Mouse (Mus musculus): ENCODE measurements around the gene Arl3. TPM values are rescaled to one million over a fixed set of nuclear protein-coding genes. Genes with fewer than 3 reads are reported as not detected.

Gene Arl3
- polyA plus RNA-seq, 1 experiment from 2014 or later = 52.6 TPM

GRCm38 (mm10) chr19:46499539-46499835 lies 73.5 kb downstream of the Arl3 start:
- WGBS = 1% methylated on average over 3 of the region's 3 CpGs

GRCm38 (mm10) chr19:46497230-46497629 lies 75.8 kb downstream of the Arl3 start:
- Histone ChIP-seq H3K9ac (replicated peaks; ENCODE audit: low read depth) (no peak overlapping the region), H3K36me3 (ENCODE audit: insufficient read depth, low read length) (no peaks in the 10 kb centered on the region), H3K4me3 (ENCODE audit: low read depth, low read length) (no peak overlapping the region), H3K9me3 (ENCODE audit: low read length) (no peaks in the 10 kb centered on the region), H3K27me3 (replicated peaks; ENCODE audit: insufficient read depth, low read length) (no peaks in the 10 kb centered on the region), H3K27ac (ENCODE audit: low read length) (no peak overlapping the region), H3K4me1 (ENCODE audit: insufficient read depth, low read depth, low read length) (no peaks in the 10 kb centered on the region), H3K4me2 (replicated peaks; ENCODE audit: low read depth, low read length) (no peak overlapping the region)
- TF ChIP-seq CTCF (IDR thresholded peaks at IDR 0.05) = no peak
- no peak for TF ChIP-seq EP300 (IDR thresholded peaks at IDR 0.05)
- no peak for DNase-seq (ENCODE audit: low spot score)
- no peak for ATAC-seq
- WGBS = 67% methylated on average over 2 of the region's 2 CpGs

More at GRCm38 (mm10) chr19:46499539-46499835, 73.5 kb downstream of the Arl3 start:
- Histone ChIP-seq H3K9ac (replicated peaks; ENCODE audit: low read depth) (no peak overlapping the region), H3K4me2 (replicated peaks; ENCODE audit: low read depth, low read length) (peak overlapping the region; percentile 18; the same call in 1 of the 2 replicates), H3K9me3 (ENCODE audit: low read length) (no peaks in the 10 kb centered on the region), H3K4me1 (ENCODE audit: insufficient read depth, low read depth, low read length) (no peaks in the 10 kb centered on the region), H3K27me3 (replicated peaks; ENCODE audit: insufficient read depth, low read length) (no peaks in the 10 kb centered on the region), H3K27ac (ENCODE audit: low read length) (peak overlapping the region; percentile 74), H3K4me3 (ENCODE audit: low read depth, low read length) (no peak overlapping the region), H3K36me3 (ENCODE audit: insufficient read depth, low read length) (no peaks in the 10 kb centered on the region)
- DNase-seq (ENCODE audit: low spot score) (no peak), ATAC-seq (no peak)
- TF ChIP-seq CTCF (IDR thresholded peaks at IDR 0.05) = no peak
- peak; percentile 74 for TF ChIP-seq EP300 (IDR thresholded peaks at IDR 0.05)

GRCm38 (mm10) chr19:46495136-46495535 lies 77.9 kb downstream of the Arl3 start:
- no peaks in the 10 kb centered on the region for H3K36me3 ChIP-seq (ENCODE audit: insufficient read depth, low read length)
- H3K9me3 ChIP-seq (ENCODE audit: low read length) = no peaks in the 10 kb centered on the region
- WGBS = 68% methylated on average over 8 of the region's 8 CpGs
- no peak for TF ChIP-seq EP300 (IDR thresholded peaks at IDR 0.05)
- no peak for TF ChIP-seq CTCF (IDR thresholded peaks at IDR 0.05)
- no peak overlapping the region for H3K27ac ChIP-seq (ENCODE audit: low read length)
- no peak overlapping the region for H3K4me2 ChIP-seq (replicated peaks; ENCODE audit: low read depth, low read length)
- ATAC-seq (no peak), DNase-seq (ENCODE audit: low spot score) (no peak)
- no peaks in the 10 kb centered on the region for H3K27me3 ChIP-seq (replicated peaks; ENCODE audit: insufficient read depth, low read length)
- peaks cover 4% of the 10 kb centered on the region; the same call in 1 of the 2 replicates for H3K4me1 ChIP-seq (ENCODE audit: insufficient read depth, low read depth, low read length)
- H3K4me3 ChIP-seq (ENCODE audit: low read depth, low read length) = no peak overlapping the region
- H3K9ac ChIP-seq (replicated peaks; ENCODE audit: low read depth) = no peak overlapping the region

GRCm38 (mm10) chr19:46490634-46491033 lies 82.4 kb downstream of the Arl3 start:
- Histone ChIP-seq H3K4me2 (replicated peaks; ENCODE audit: low read depth, low read length) (no peak overlapping the region), H3K4me1 (ENCODE audit: insufficient read depth, low read depth, low read length) (peaks cover 8% of the 10 kb centered on the region; the same call in 1 of the 2 replicates), H3K4me3 (ENCODE audit: low read depth, low read length) (no peak overlapping the region), H3K9ac (replicated peaks; ENCODE audit: low read depth) (no peak overlapping the region), H3K36me3 (ENCODE audit: insufficient read depth, low read length) (no peaks in the 10 kb centered on the region), H3K9me3 (ENCODE audit: low read length) (no peaks in the 10 kb centered on the region), H3K27me3 (replicated peaks; ENCODE audit: insufficient read depth, low read length) (no peaks in the 10 kb centered on the region), H3K27ac (ENCODE audit: low read length) (peak overlapping the region; percentile 68; the same call in 1 of the 2 replicates)
- WGBS = 8% methylated on average over 2 of the region's 2 CpGs
- TF ChIP-seq EP300 (IDR thresholded peaks at IDR 0.05) (no peak), CTCF (IDR thresholded peaks at IDR 0.05) (peak; percentile 45)
- DNase-seq (ENCODE audit: low spot score) (peak; percentile 66), ATAC-seq (peak; percentile 53)

GRCm38 (mm10) chr19:46489448-46489847 lies 83.5 kb downstream of the Arl3 start:
- Histone ChIP-seq H3K9ac (replicated peaks; ENCODE audit: low read depth) (no peak overlapping the region), H3K27me3 (replicated peaks; ENCODE audit: insufficient read depth, low read length) (no peaks in the 10 kb centered on the region), H3K4me3 (ENCODE audit: low read depth, low read length) (no peak overlapping the region), H3K36me3 (ENCODE audit: insufficient read depth, low read length) (no peaks in the 10 kb centered on the region), H3K4me2 (replicated peaks; ENCODE audit: low read depth, low read length) (no peak overlapping the region), H3K27ac (ENCODE audit: low read length) (peak overlapping the region; percentile 68), H3K4me1 (ENCODE audit: insufficient read depth, low read depth, low read length) (peaks cover 13% of the 10 kb centered on the region; the same call in 1 of the 2 replicates), H3K9me3 (ENCODE audit: low read length) (no peaks in the 10 kb centered on the region)
- DNase-seq (ENCODE audit: low spot score) = peak; percentile 61
- ATAC-seq = peak; percentile 69
- WGBS = 63% methylated on average over 1 of the region's 1 CpGs
- TF ChIP-seq CTCF (IDR thresholded peaks at IDR 0.05) = no peak
- TF ChIP-seq EP300 (IDR thresholded peaks at IDR 0.05) = 0 out of 2 replicates have a peak, but pooled peaks have one; percentile 58

- Histone ChIP-seq H3K27me3 (replicated peaks; ENCODE audit: insufficient read depth, low read length) (no peaks in the 10 kb centered on the region), H3K4me1 (ENCODE audit: insufficient read depth, low read depth, low read length) (peaks cover 39% of the 10 kb centered on the region), H3K4me3 (ENCODE audit: low read depth, low read length) (no peak overlapping the region), H3K9me3 (ENCODE audit: low read length) (no peaks in the 10 kb centered on the region), H3K9ac (replicated peaks; ENCODE audit: low read depth) (no peak overlapping the region), H3K36me3 (ENCODE audit: insufficient read depth, low read length) (no peaks in the 10 kb centered on the region), H3K4me2 (replicated peaks; ENCODE audit: low read depth, low read length) (no peak overlapping the region), H3K27ac (ENCODE audit: low read length) (peak overlapping the region; percentile 43; the same call in 1 of the 2 replicates)
- WGBS = 20% methylated on average over 2 of the region's 2 CpGs
- DNase-seq (ENCODE audit: low spot score) = no peak
- TF ChIP-seq EP300 (IDR thresholded peaks at IDR 0.05) = no peak
- TF ChIP-seq CTCF (IDR thresholded peaks at IDR 0.05) = no peak
- ATAC-seq = no peak
Measured at GRCm38 (mm10) chr19:46486709-46487108, 86.3 kb downstream of the Arl3 start.

GRCm38 (mm10) chr19:46485847-46486246 lies 87.2 kb downstream of the Arl3 start:
- TF ChIP-seq CTCF (IDR thresholded peaks at IDR 0.05) (no peak), EP300 (IDR thresholded peaks at IDR 0.05) (no peak)
- Histone ChIP-seq H3K4me1 (ENCODE audit: insufficient read depth, low read depth, low read length) (peaks cover 42% of the 10 kb centered on the region), H3K4me2 (replicated peaks; ENCODE audit: low read depth, low read length) (no peak overlapping the region), H3K4me3 (ENCODE audit: low read depth, low read length) (no peak overlapping the region), H3K27ac (ENCODE audit: low read length) (peak overlapping the region; percentile 88; the same call in 1 of the 2 replicates), H3K9ac (replicated peaks; ENCODE audit: low read depth) (no peak overlapping the region), H3K36me3 (ENCODE audit: insufficient read depth, low read length) (no peaks in the 10 kb centered on the region), H3K27me3 (replicated peaks; ENCODE audit: insufficient read depth, low read length) (no peaks in the 10 kb centered on the region), H3K9me3 (ENCODE audit: low read length) (no peaks in the 10 kb centered on the region)
- ATAC-seq = no peak
- 60% methylated on average over 9 of the region's 9 CpGs for WGBS
- no peak for DNase-seq (ENCODE audit: low spot score)
